Mouse (Mus musculus) midbrain, embryonic 15.5 days (tissue): ENCODE measurements at regions not wholly inside any gene's neighbourhood (a gene's known extent, or its start where the extent isn't known, plus 50 kb on each side); places are given as distances from the start of the nearest gene placed in this dataset.
"Not testable (repeated sequence)": the region's sequence is repeated elsewhere in the genome, so short reads cannot be mapped to it uniquely, and the experiment has no call there.

Experiments
- ATAC-seq: fragments of 200-750 bp; cut with Nextera tagmentation; replicated peaks from 2 replicates; pipeline ENCODE4 v1.8.0; 2017; ENCODE audit warnings: moderate TSS enrichment
- H3K27ac ChIP-seq: fragments of 300-500 bp; sonication (generic); 2 replicates; pipeline ENCODE4 v1.5.1; 2015; ENCODE audit warnings: mild to moderate bottlenecking, inconsistent platforms
- H3K27me3 ChIP-seq: fragments of 300-500 bp; sonication (generic); replicated peaks from 2 replicates; pipeline ENCODE4 v1.6.1; 2015; ENCODE audit warnings: inconsistent platforms
- H3K36me3 ChIP-seq: fragments of 300-500 bp; sonication (generic); replicated peaks from 2 replicates; pipeline ENCODE4 v1.6.1; 2015; ENCODE audit warnings: inconsistent platforms
- H3K4me1 ChIP-seq: fragments of 300-500 bp; sonication (generic); 2 replicates; pipeline ENCODE4 v1.6.1; 2015; ENCODE audit warnings: inconsistent platforms
- H3K4me2 ChIP-seq: fragments of 300-500 bp; sonication (generic); 2 replicates; pipeline ENCODE4 v1.6.1; 2015; ENCODE audit warnings: inconsistent platforms, mild to moderate bottlenecking, moderate library complexity
- H3K4me3 ChIP-seq: fragments of 300-500 bp; sonication (generic); 2 replicates; pipeline ENCODE4 v1.5.1; 2015; ENCODE audit warnings: mild to moderate bottlenecking, inconsistent platforms
- H3K9ac ChIP-seq: fragments of 300-500 bp; sonication (generic); 2 replicates; pipeline ENCODE4 v1.6.1; 2015; ENCODE audit warnings: mild to moderate bottlenecking, inconsistent platforms
- H3K9me3 ChIP-seq: fragments of 300-500 bp; sonication (generic); 2 replicates; pipeline ENCODE4 v1.6.1; 2016; ENCODE audit warnings: inconsistent platforms
- WGBS: fragments of 180-500 bp; shearing (Covaris S2); methylation state at CpG from one replicate; pipeline ENCODE4 v1.1.7; 2015; ENCODE audit warnings: mixed read lengths; 5-methylcytosine and 5-hydroxymethylcytosine counted together

- peaks cover 6% of the 10 kb centered on the region; the same call in 1 of the 2 replicates for H3K4me1 ChIP-seq
- H3K27ac ChIP-seq: no peak overlapping the region
- 0 out of 2 replicates have a peak overlapping the region, but pooled peaks have one; percentile 8 for H3K4me2 ChIP-seq
- H3K4me3 ChIP-seq: no peak overlapping the region
- WGBS: 10% methylated on average over 6 of the region's 6 CpGs
- H3K9me3 ChIP-seq: no peaks in the 10 kb centered on the region
- H3K36me3 ChIP-seq: no peaks in the 10 kb centered on the region
- no peaks in the 10 kb centered on the region for H3K27me3 ChIP-seq
- no peak for ATAC-seq
- H3K9ac ChIP-seq: no peak overlapping the region
These were observed 663.9 kb downstream of the Cdh8 start for GRCm38 (mm10) chr8:98752367-98752766.

- ATAC-seq: no peak
- Histone ChIP-seq H3K27ac (no peak overlapping the region), H3K36me3 (no peaks in the 10 kb centered on the region), H3K4me3 (no peak overlapping the region), H3K27me3 (no peaks in the 10 kb centered on the region), H3K4me1 (0 out of 2 replicates have a peak, but pooled peaks cover 3% of the 10 kb centered on the region), H3K9ac (no peak overlapping the region), H3K4me2 (no peak overlapping the region), H3K9me3 (no peaks in the 10 kb centered on the region)
- WGBS: 98% methylated on average over 1 of the region's 1 CpGs
These were observed 708.5 kb downstream of the Cdh8 start for GRCm38 (mm10) chr8:98707753-98708152.

GRCm38 (mm10) chr8:98706122-98706521, 710.1 kb downstream of the Cdh8 start:
- H3K27me3 ChIP-seq: no peaks in the 10 kb centered on the region
- 0 out of 2 replicates have a peak, but pooled peaks cover 3% of the 10 kb centered on the region for H3K4me1 ChIP-seq
- H3K4me3 ChIP-seq: no peak overlapping the region
- no peak overlapping the region for H3K4me2 ChIP-seq
- no peaks in the 10 kb centered on the region for H3K36me3 ChIP-seq
- H3K9me3 ChIP-seq: no peaks in the 10 kb centered on the region
- WGBS: 6% methylated on average over 4 of the region's 4 CpGs
- no peak overlapping the region for H3K27ac ChIP-seq
- no peak overlapping the region for H3K9ac ChIP-seq
- ATAC-seq: no peak

GRCm38 (mm10) chr8:98685195-98685594, 731.1 kb downstream of the Cdh8 start:
- Histone ChIP-seq H3K9ac (no peak overlapping the region), H3K9me3 (no peaks in the 10 kb centered on the region), H3K4me1 (no peaks in the 10 kb centered on the region), H3K36me3 (no peaks in the 10 kb centered on the region), H3K4me3 (no peak overlapping the region), H3K4me2 (no peak overlapping the region), H3K27ac (no peak overlapping the region), H3K27me3 (no peaks in the 10 kb centered on the region)
- no peak for ATAC-seq
- 94% methylated on average over 9 of the region's 9 CpGs for WGBS

- no peak overlapping the region for H3K27ac ChIP-seq
- WGBS: 95% methylated on average over 6 of the region's 6 CpGs
- no peaks in the 10 kb centered on the region for H3K4me1 ChIP-seq
- no peaks in the 10 kb centered on the region for H3K36me3 ChIP-seq
- no peak overlapping the region for H3K4me3 ChIP-seq
- no peaks in the 10 kb centered on the region for H3K9me3 ChIP-seq
- no peak for ATAC-seq
- H3K4me2 ChIP-seq: no peak overlapping the region
- no peak overlapping the region for H3K9ac ChIP-seq
- H3K27me3 ChIP-seq: no peaks in the 10 kb centered on the region
These were observed 731.7 kb downstream of the Cdh8 start for GRCm38 (mm10) chr8:98684531-98684930.

- H3K4me1 ChIP-seq: no peaks in the 10 kb centered on the region
- no peak for ATAC-seq
- WGBS: 97% methylated on average over 2 of the region's 2 CpGs
These were observed 736.2 kb downstream of the Cdh8 start for GRCm38 (mm10) chr8:98680065-98680464.

GRCm38 (mm10) chr8:98659287-98659686, 757.0 kb downstream of the Cdh8 start:
- H3K9ac ChIP-seq: no peak overlapping the region
- WGBS: 62% methylated on average over 2 of the region's 2 CpGs
- ATAC-seq: no peak
- H3K36me3 ChIP-seq: no peaks in the 10 kb centered on the region
- no peaks in the 10 kb centered on the region for H3K9me3 ChIP-seq
- H3K27ac ChIP-seq: no peak overlapping the region
- no peak overlapping the region for H3K4me3 ChIP-seq
- H3K27me3 ChIP-seq: no peaks in the 10 kb centered on the region
- H3K4me1 ChIP-seq: no peaks in the 10 kb centered on the region
- no peak overlapping the region for H3K4me2 ChIP-seq

More at GRCm38 (mm10) chr8:98680065-98680464, 736.2 kb downstream of the Cdh8 start:
- H3K4me2 ChIP-seq: no peak overlapping the region
- no peaks in the 10 kb centered on the region for H3K27me3 ChIP-seq
- H3K27ac ChIP-seq: no peak overlapping the region
- H3K36me3 ChIP-seq: no peaks in the 10 kb centered on the region
- no peaks in the 10 kb centered on the region for H3K9me3 ChIP-seq
- no peak overlapping the region for H3K9ac ChIP-seq
- no peak overlapping the region for H3K4me3 ChIP-seq

- ATAC-seq: not testable (repeated sequence)
- WGBS: 86% methylated on average over 4 of the region's 4 CpGs
These were observed 764.0 kb downstream of the Cdh8 start for GRCm38 (mm10) chr8:98652316-98652715.

GRCm38 (mm10) chr8:98651010-98651409, 765.3 kb downstream of the Cdh8 start:
- no peak overlapping the region for H3K4me2 ChIP-seq
- H3K36me3 ChIP-seq: no peaks in the 10 kb centered on the region
- H3K4me3 ChIP-seq: no peak overlapping the region
- no peak overlapping the region for H3K27ac ChIP-seq
- ATAC-seq: no peak
- H3K4me1 ChIP-seq: no peaks in the 10 kb centered on the region
- whole genome bisulfite sequencing: 93% methylated on average over 1 of the region's 1 CpGs
- H3K27me3 ChIP-seq: no peaks in the 10 kb centered on the region
- no peak overlapping the region for H3K9ac ChIP-seq
- H3K9me3 ChIP-seq: no peaks in the 10 kb centered on the region

More at GRCm38 (mm10) chr8:98652316-98652715, 764.0 kb downstream of the Cdh8 start:
- H3K36me3 ChIP-seq, H3K9ac ChIP-seq, H3K9me3 ChIP-seq, H3K27ac ChIP-seq, H3K4me2 ChIP-seq, H3K4me3 ChIP-seq, H3K4me1 ChIP-seq, H3K27me3 ChIP-seq: not testable (repeated sequence)

GRCm38 (mm10) chr8:98628151-98628550, 788.1 kb downstream of the Cdh8 start:
- H3K27ac ChIP-seq: no peak overlapping the region
- ATAC-seq: no peak
- no peaks in the 10 kb centered on the region for H3K27me3 ChIP-seq
- H3K36me3 ChIP-seq: no peaks in the 10 kb centered on the region
- no peak overlapping the region for H3K4me2 ChIP-seq
- H3K4me3 ChIP-seq: no peak overlapping the region
- H3K9ac ChIP-seq: no peak overlapping the region
- WGBS: 73% methylated on average over 5 of the region's 5 CpGs
- H3K4me1 ChIP-seq: no peaks in the 10 kb centered on the region
- H3K9me3 ChIP-seq: no peaks in the 10 kb centered on the region

- no peak overlapping the region for H3K4me3 ChIP-seq
- no peak overlapping the region for H3K27ac ChIP-seq
- H3K4me2 ChIP-seq: no peak overlapping the region
- H3K36me3 ChIP-seq: no peaks in the 10 kb centered on the region
- 85% methylated on average over 4 of the region's 4 CpGs for WGBS
- no peaks in the 10 kb centered on the region for H3K4me1 ChIP-seq
- H3K9me3 ChIP-seq: no peaks in the 10 kb centered on the region
- no peaks in the 10 kb centered on the region for H3K27me3 ChIP-seq
- no peak overlapping the region for H3K9ac ChIP-seq
- no peak for ATAC-seq
These were observed 802.3 kb downstream of the Cdh8 start for GRCm38 (mm10) chr8:98613834-98614428.

GRCm38 (mm10) chr8:98572597-98573514, 843.4 kb downstream of the Cdh8 start:
- Histone ChIP-seq H3K27ac (peak overlapping the region; percentile 55), H3K27me3 (no peaks in the 10 kb centered on the region), H3K36me3 (no peaks in the 10 kb centered on the region), H3K9ac (no peak overlapping the region), H3K4me1 (peaks cover 7% of the 10 kb centered on the region), H3K4me3 (no peak overlapping the region), H3K9me3 (no peaks in the 10 kb centered on the region), H3K4me2 (no peak overlapping the region)
- ATAC-seq: peak; percentile 98
- 13% methylated on average over 6 of the region's 6 CpGs for WGBS
